Mouse (Mus musculus) olfactory bulb, adult 2 months (tissue): Measurements from ENCODE around the gene Arid5a.

Experiments
- CTCF ChIP-seq: fragments of 200-500 bp; IDR thresholded peaks from 2 replicates; pipeline ENCODE4 v1.5.1; 2012; ENCODE audit warnings: low read depth, mild to moderate bottlenecking, low read length, moderate library complexity; ENCODE audit not compliant: insufficient read depth
- POLR2A ChIP-seq: fragments of 200-500 bp; IDR thresholded peaks from 2 replicates; pipeline ENCODE4 v1.6.1; 2012; ENCODE audit warnings: mild to moderate bottlenecking, low read depth, low read length, moderate library complexity; ENCODE audit not compliant: insufficient read depth

DNA sequence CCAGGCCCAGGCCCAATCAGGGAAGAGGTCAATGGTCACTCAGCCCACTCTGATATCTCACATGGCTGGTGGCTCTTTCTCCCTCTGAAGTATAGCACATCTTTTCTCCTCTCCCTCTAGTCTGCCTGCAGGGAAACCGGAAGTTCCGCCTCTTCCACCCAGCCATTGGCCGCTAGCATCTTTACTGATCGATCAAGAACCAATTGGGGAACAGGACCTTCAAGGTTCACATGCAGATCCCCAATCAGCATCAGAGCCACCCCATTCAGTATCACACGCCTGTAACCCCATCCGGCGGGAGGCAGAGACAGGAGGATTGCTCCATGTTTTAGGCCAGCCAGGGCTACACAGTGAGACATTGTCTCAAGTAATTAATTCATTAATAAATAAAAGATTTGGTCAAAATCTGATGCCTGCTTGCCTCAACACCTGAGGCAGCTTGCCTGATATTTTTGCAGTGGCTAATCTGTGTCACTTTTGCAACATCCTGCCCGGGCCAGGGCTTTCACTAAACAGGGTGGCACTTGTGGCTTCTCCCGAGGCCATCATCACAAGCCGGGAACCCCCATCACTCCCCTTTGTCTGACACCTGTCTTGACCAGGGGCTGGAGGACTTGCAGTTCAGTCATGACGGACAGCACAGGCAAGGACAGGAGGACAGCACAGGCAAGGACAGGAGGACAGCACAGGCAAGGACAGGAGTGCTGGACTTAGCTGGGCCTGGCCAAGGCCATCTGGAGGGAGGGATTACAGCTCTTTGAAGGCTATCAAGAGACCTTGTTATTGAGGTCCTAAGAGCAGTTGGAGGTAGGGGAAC is 7.6 kb downstream of the Arid5a start:
- no peak for TF ChIP-seq POLR2A
- no peak for TF ChIP-seq CTCF
